Mouse (Mus musculus): ENCODE measurements around the gene Camk2g. TPM values are rescaled to one million over a fixed set of nuclear protein-coding genes. Genes with fewer than 3 reads are reported as not detected.

Gene Camk2g
- polyA plus RNA-seq, 1 experiment: 222 TPM

DNA sequence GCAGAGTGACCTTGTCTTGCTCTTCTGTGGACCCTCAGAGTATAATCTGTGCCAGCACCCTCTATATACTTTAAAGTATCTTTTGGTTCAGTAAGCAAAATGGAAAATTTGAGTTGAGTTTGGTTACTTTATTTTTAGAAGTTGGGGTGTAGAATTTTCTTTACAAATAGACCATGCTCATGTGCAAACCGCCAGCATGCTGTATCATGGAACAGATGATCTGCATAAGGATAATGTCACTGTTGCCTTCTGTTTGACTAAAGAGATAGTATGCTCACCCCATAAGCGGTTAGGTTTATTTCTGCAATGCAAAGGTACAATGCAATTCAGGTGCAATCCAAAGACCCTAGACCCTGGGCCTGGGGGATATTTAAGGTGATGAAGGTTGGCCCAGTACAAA is 31.6 kb upstream of the Camk2g start:
- Histone ChIP-seq H3K4me1 (ENCODE audit: control insufficient read depth, insufficient read depth, low read length) (no peaks in the 10 kb centered on the region), H3K27me3 (ENCODE audit: control insufficient read depth, insufficient read depth, low read length) (no peaks in the 10 kb centered on the region), H3K4me3 (replicated peaks; ENCODE audit: insufficient read depth, low read depth, low read length) (no peak overlapping the region), H3K27ac (ENCODE audit: insufficient read depth, low read length) (no peak overlapping the region)
- no peak for DNase-seq
- WGBS: 89% methylated on average over 2 of the region's 2 CpGs
- TF ChIP-seq CTCF (IDR thresholded peaks at IDR 0.05; ENCODE audit: borderline replicate concordance, insufficient read depth, low read depth, low read length) (no peak), POLR2A (IDR thresholded peaks at IDR 0.05; ENCODE audit: borderline replicate concordance, insufficient read depth, low read length) (no peak)

DNA sequence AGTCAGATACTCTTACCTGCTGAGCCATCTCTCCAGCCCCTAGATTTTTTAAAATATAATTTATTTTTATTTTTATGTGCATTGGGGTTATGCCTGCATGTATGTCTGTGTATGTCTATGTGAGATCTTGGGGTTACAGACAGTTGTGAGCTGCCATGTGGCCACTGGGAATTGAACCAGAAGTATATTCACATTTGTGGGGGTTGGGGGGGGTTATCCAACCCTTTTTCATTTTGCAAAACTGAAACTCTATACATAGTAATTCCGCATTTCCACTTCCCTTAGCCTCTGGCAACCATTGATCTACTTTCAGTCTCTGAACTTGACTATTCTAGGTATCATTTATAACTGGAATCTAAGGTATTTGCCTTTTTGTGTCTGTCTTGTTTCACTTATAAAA is 30.6 kb upstream of the Camk2g start:
- WGBS: 80% methylated on average over 1 of the region's 1 CpGs
- H3K4me3 ChIP-seq (replicated peaks; ENCODE audit: insufficient read depth, low read depth, low read length): no peak overlapping the region
- H3K27me3 ChIP-seq (ENCODE audit: control insufficient read depth, insufficient read depth, low read length): no peaks in the 10 kb centered on the region
- no peak overlapping the region for H3K27ac ChIP-seq (ENCODE audit: insufficient read depth, low read length)
- H3K4me1 ChIP-seq (ENCODE audit: control insufficient read depth, insufficient read depth, low read length): no peaks in the 10 kb centered on the region
- no peak for TF ChIP-seq CTCF (IDR thresholded peaks at IDR 0.05; ENCODE audit: borderline replicate concordance, insufficient read depth, low read depth, low read length)
- TF ChIP-seq POLR2A (IDR thresholded peaks at IDR 0.05; ENCODE audit: borderline replicate concordance, insufficient read depth, low read length): no peak
- DNase-seq: no peak

DNA sequence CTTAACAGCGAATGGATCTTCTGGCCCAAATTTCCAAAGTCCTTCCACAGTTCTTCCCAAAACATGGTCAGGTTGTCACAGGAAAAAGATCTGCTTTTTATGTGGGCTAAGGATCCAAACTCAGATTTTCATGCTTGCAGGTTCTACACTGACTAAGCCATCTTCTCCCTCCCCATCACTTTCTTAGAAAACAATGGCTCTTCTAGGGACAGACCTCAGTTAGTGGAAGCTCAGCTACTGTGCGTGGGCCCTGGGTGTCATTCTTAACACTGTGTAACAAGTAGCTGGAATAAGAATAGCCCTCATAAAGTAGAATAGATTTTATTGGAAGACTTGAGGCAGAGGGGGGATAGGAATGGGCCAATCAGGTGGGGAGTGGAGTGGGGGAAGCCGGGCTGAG is 21.6 kb upstream of the Camk2g start:
- no peaks in the 10 kb centered on the region for H3K4me1 ChIP-seq (ENCODE audit: control insufficient read depth, insufficient read depth, low read length)
- WGBS: 89% methylated on average over 3 of the region's 3 CpGs
- H3K27me3 ChIP-seq (ENCODE audit: control insufficient read depth, insufficient read depth, low read length): no peaks in the 10 kb centered on the region
- H3K27ac ChIP-seq (ENCODE audit: insufficient read depth, low read length): no peak overlapping the region
- no peak for DNase-seq
- TF ChIP-seq POLR2A (IDR thresholded peaks at IDR 0.05; ENCODE audit: borderline replicate concordance, insufficient read depth, low read length): no peak
- no peak for TF ChIP-seq CTCF (IDR thresholded peaks at IDR 0.05; ENCODE audit: borderline replicate concordance, insufficient read depth, low read depth, low read length)
- no peak overlapping the region for H3K4me3 ChIP-seq (replicated peaks; ENCODE audit: insufficient read depth, low read depth, low read length)

DNA sequence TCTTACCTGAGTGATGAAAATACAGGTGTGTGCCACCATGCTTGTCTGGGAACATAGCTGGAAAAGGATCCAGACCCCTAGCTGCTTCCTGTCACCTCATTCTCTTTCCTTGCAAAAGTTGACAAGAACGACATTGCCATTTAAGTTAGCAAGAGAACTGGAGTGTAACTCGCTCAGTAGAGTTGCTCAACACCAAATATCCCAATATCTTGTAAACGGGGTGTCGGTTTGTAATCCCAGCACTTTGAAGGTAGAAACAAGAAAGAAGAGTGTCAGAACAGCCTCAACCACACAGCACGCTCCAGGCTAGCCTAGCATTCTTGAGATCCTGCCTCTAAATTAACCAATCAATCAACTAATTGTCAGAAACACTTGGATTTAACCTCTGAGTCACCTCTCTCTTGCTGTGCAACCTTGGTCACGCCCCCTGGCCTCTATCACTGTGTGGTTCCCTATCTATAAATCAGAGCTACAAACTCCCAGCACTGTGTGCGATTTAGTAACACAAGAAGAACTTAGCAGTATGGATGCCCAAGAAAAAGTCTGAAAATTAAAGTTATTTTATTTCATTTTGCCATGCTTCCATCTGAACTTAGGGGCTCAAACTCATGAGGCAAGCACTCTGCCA is 18.0 kb upstream of the Camk2g start:
- Histone ChIP-seq H3K4me1 (ENCODE audit: control insufficient read depth, insufficient read depth, low read length) (no peaks in the 10 kb centered on the region), H3K27me3 (ENCODE audit: control insufficient read depth, insufficient read depth, low read length) (no peaks in the 10 kb centered on the region), H3K4me3 (replicated peaks; ENCODE audit: insufficient read depth, low read depth, low read length) (no peak overlapping the region), H3K27ac (ENCODE audit: insufficient read depth, low read length) (no peak overlapping the region)
- TF ChIP-seq CTCF (IDR thresholded peaks at IDR 0.05; ENCODE audit: borderline replicate concordance, insufficient read depth, low read depth, low read length) (no peak), POLR2A (IDR thresholded peaks at IDR 0.05; ENCODE audit: borderline replicate concordance, insufficient read depth, low read length) (no peak)
- 78% methylated on average over 7 of the region's 7 CpGs for WGBS
- DNase-seq: no peak

DNA sequence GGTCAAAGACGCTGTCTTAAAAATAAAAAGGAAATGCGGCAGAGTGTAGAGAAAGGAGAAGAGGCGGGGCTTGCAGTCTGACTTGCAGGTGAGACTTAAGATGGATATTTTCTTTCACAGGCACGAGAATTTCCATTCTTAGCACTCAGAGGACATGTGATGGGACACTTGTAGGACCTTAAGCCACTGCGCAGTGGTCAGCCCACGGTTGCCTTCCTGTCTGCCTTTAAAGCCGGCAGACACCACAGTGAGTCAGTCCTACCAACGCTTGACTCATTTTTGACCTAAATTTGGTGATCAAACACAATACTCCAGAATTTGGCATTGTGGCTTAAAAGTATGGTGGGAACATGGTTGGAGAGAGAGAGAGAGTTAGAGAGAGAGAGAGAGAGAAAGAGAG is 17.3 kb upstream of the Camk2g start:
- Histone ChIP-seq H3K27me3 (ENCODE audit: control insufficient read depth, insufficient read depth, low read length) (no peaks in the 10 kb centered on the region), H3K4me3 (replicated peaks; ENCODE audit: insufficient read depth, low read depth, low read length) (no peak overlapping the region), H3K27ac (ENCODE audit: insufficient read depth, low read length) (no peak overlapping the region), H3K4me1 (ENCODE audit: control insufficient read depth, insufficient read depth, low read length) (no peaks in the 10 kb centered on the region)
- no peak for TF ChIP-seq POLR2A (IDR thresholded peaks at IDR 0.05; ENCODE audit: borderline replicate concordance, insufficient read depth, low read length)
- TF ChIP-seq CTCF (IDR thresholded peaks at IDR 0.05; ENCODE audit: borderline replicate concordance, insufficient read depth, low read depth, low read length): no peak
- WGBS: 86% methylated on average over 8 of the region's 8 CpGs
- no peak for DNase-seq

DNA sequence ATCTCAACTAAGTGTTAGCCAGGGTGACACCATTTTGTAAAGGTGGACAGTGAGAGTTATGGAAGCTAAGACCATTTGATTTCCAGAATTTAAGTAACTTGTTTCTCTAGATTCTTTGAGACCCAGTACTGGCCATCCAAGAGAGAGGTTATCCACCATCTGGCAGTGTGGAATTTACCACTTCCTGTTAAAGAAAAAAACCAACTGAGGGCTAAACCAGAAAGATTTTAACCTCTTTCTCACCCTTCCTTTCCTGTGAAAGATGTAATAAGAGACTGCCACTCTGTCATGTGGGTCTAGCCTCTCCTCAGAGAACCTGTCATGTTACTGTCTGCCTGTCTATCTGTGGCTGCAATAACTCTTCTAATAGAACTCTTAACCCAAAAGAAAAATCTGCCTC is 15.9 kb upstream of the Camk2g start:
- TF ChIP-seq CTCF (IDR thresholded peaks at IDR 0.05; ENCODE audit: borderline replicate concordance, insufficient read depth, low read depth, low read length): no peak
- no peak for TF ChIP-seq POLR2A (IDR thresholded peaks at IDR 0.05; ENCODE audit: borderline replicate concordance, insufficient read depth, low read length)
- Histone ChIP-seq H3K27me3 (ENCODE audit: control insufficient read depth, insufficient read depth, low read length) (no peaks in the 10 kb centered on the region), H3K27ac (ENCODE audit: insufficient read depth, low read length) (no peak overlapping the region), H3K4me1 (ENCODE audit: control insufficient read depth, insufficient read depth, low read length) (no peaks in the 10 kb centered on the region), H3K4me3 (replicated peaks; ENCODE audit: insufficient read depth, low read depth, low read length) (no peak overlapping the region)
- DNase-seq: no peak

DNA sequence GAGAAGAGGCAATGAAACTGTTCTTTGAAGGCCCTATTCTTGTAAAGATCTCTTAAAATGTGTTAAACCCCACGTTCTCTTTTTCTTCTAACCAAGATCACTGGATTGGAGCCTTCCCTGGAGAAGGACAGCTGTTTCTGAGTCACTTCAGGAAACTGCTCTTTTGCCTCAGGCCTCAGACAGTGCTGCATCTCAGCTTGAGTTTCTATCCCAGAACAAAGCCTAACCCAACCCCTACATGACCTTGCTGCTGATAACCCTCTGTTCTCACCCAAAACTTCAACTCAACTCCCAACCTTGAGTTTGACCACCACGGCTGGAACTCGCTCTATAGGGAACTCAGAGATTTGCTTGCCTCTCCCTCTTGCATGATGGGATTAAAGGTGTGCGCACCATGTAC is 15.5 kb upstream of the Camk2g start:
- TF ChIP-seq CTCF (IDR thresholded peaks at IDR 0.05; ENCODE audit: borderline replicate concordance, insufficient read depth, low read depth, low read length) (no peak), POLR2A (IDR thresholded peaks at IDR 0.05; ENCODE audit: borderline replicate concordance, insufficient read depth, low read length) (no peak)
- Histone ChIP-seq H3K27ac (ENCODE audit: insufficient read depth, low read length) (no peak overlapping the region), H3K4me3 (replicated peaks; ENCODE audit: insufficient read depth, low read depth, low read length) (no peak overlapping the region), H3K27me3 (ENCODE audit: control insufficient read depth, insufficient read depth, low read length) (no peaks in the 10 kb centered on the region), H3K4me1 (ENCODE audit: control insufficient read depth, insufficient read depth, low read length) (no peaks in the 10 kb centered on the region)
- DNase-seq: no peak
- 84% methylated on average over 4 of the region's 4 CpGs for WGBS

DNA sequence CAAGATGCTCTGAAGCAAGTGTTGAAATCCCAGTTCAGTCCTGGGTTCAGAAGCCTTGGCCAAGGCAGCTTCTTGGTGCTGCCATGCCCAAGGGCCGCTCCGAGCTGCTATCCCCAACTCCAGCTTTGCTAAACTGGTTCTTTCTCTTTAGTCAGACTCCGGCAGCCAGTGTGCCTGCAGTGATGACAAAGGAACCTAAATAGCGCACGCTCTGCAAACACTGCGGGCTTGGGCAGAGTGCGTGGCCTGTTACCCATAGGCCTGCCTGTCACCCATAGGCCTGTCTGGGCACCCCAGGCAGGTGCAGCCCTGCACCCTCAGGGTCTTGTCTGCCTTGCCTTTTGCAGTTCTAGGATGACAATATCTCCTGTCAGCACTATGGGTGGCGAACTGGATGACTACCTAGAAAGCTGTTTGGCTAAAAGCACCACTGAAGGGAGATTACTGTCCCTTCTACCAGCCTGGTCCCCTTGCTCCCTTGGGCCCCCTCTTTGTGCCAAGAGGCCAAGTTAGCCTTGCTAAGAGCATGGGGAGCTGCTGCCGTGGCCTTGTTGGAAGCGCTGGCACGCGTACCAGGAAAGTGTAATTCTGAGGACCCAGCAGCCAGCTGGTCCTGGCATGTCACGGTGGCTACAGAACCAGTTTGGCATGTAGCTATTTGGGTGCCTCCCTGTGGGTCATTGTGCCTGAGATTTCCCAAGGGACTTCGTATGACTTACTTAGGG is 12.4 kb upstream of the Camk2g start:
- H3K27ac ChIP-seq (ENCODE audit: insufficient read depth, low read length): no peak overlapping the region
- H3K4me1 ChIP-seq (ENCODE audit: control insufficient read depth, insufficient read depth, low read length): no peaks in the 10 kb centered on the region
- no peak overlapping the region for H3K4me3 ChIP-seq (replicated peaks; ENCODE audit: insufficient read depth, low read depth, low read length)
- DNase-seq: no peak
- TF ChIP-seq POLR2A (IDR thresholded peaks at IDR 0.05; ENCODE audit: borderline replicate concordance, insufficient read depth, low read length): no peak
- 70% methylated on average over 14 of the region's 14 CpGs for WGBS
- no peaks in the 10 kb centered on the region for H3K27me3 ChIP-seq (ENCODE audit: control insufficient read depth, insufficient read depth, low read length)
